8 mouse cellular contexts compared by ENCODE assay signal in genomic region chr15:8627097-8627537, GRCm38 (mm10).
A peak's percentile ranks its signal among the peaks of the same experiment; 100 is the strongest.
DNase-seq lines count a peak whose midpoint lies in the region; ATAC-seq lines count a peak whose summit lies in the region.

No protein-coding gene starts in this region.

- peak overlapping the region; percentile 73 for H3K4me2 ChIP-seq in hindbrain, embryonic 14.5 days (replicated peaks)

- H3K9me3 ChIP-seq in hindbrain, embryonic 14.5 days (ENCODE audit: control insufficient read depth, low read length): no peaks in the 10 kb centered on the region

- no peaks in the 10 kb centered on the region for H3K36me3 ChIP-seq in hindbrain, embryonic 14.5 days (replicated peaks; ENCODE audit: control insufficient read depth, insufficient read depth)

- 0 out of 2 replicates have a peak, but pooled peaks cover 3% of the 10 kb centered on the region for H3K4me1 ChIP-seq in hindbrain, embryonic 14.5 days (replicated peaks; ENCODE audit: control insufficient read depth, insufficient read depth, low read length)

- H3K4me3 ChIP-seq in hindbrain, embryonic 14.5 days (replicated peaks; ENCODE audit: low read length): peak overlapping the region; percentile 34

- peak overlapping the region; percentile 42; the same call in 1 of the 2 replicates for H3K9ac ChIP-seq in hindbrain, embryonic 14.5 days

- WGBS in hindbrain, embryonic 14.5 days: 3% methylated on average over 15 of the region's 15 CpGs

- H3K27ac ChIP-seq in hindbrain, embryonic 14.5 days: no peak overlapping the region

- 0 out of 2 replicates have a peak, but pooled peaks cover 12% of the 10 kb centered on the region for H3K27me3 ChIP-seq in hindbrain, embryonic 14.5 days (ENCODE audit: control insufficient read depth, insufficient read depth, low read length)

- ATAC-seq in hindbrain, embryonic 14.5 days (ENCODE audit: low FRiP score): no peak

- peak; percentile 87 for DNase-seq in NIH3T3 (ENCODE audit: low read depth)
- peak; percentile 84 to 86 for DNase-seq in cerebellum, postnatal 10 days
- DNase-seq in frontal cortex, postnatal 25 days (ENCODE audit: low spot score in 2 of 2): peak; percentile 63 to 67
- DNase-seq in hindbrain, embryonic 14.5 days (ENCODE audit: low spot score): peak; percentile 74
- peak; percentile 59 to 75 for DNase-seq in layer of hippocampus, postnatal 25 days (ENCODE audit: extremely low spot score in 1 of 2, low spot score in 1 of 2)
- DNase-seq in lung, postnatal 14 days: peak; percentile 71
- DNase-seq in ovary, postnatal 14 days (ENCODE audit: low spot score): peak; percentile 56
- DNase-seq in thymus, postnatal 25 days: peak; percentile 78
